Mouse (Mus musculus): ENCODE data around the gene Zfp362.

The Zfp362 gene

GRCm38 (mm10) chr4:128801675-128802465, 4.0 kb downstream of the Zfp362 start:
- DNase-seq (ENCODE audit: low spot score), result peak; percentile 36

- DNase-seq (ENCODE audit: low spot score), result no peak
These were observed 9.1 kb downstream of the Zfp362 start for GRCm38 (mm10) chr4:128796788-128797187.

DNA sequence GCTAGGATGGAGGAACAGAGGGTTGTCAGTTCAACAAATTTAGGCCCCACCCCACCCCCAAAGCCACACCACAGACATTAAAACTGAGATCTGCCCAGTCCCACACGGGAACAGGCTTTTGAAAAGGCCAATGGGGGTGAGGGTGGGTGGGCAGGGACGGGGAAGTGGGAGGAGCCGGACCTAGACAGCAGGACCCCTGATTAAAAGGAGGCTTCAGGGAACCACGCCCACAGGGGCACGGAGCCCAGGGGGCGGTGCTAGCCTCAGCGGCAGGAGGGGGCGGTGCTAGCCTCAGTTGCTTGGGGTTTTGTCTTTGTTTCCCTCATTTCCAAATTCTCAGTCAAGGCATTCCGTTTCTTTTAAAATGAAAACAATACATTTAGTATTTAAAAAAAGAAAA, 10.2 kb downstream of the Zfp362 start:
- no peak for DNase-seq (ENCODE audit: low spot score)

- peak; percentile 40 for DNase-seq (ENCODE audit: low spot score)
These were observed 11.6 kb downstream of the Zfp362 start for GRCm38 (mm10) chr4:128794198-128794597.

DNA sequence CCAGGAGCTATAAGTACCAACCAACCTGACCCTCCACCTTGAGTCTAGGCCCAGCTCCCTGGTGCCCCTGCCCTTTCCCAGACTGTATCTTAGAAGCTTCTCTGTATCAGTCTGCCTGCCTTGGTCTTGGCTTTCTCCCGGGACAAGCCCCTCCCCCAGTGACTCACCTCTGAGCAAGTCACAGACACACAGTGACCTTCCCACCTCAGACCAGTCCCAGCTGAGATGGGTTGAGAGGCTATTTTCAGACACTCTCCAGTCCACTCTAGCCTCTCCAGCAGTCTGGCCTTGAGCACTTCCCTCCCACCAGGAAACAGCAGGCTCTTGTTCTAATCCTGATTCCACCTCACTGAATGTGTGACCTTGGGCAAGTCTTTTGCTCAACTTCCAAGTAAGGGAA, 12.1 kb downstream of the Zfp362 start:
- peak; percentile 73 for DNase-seq (ENCODE audit: low spot score)

DNA sequence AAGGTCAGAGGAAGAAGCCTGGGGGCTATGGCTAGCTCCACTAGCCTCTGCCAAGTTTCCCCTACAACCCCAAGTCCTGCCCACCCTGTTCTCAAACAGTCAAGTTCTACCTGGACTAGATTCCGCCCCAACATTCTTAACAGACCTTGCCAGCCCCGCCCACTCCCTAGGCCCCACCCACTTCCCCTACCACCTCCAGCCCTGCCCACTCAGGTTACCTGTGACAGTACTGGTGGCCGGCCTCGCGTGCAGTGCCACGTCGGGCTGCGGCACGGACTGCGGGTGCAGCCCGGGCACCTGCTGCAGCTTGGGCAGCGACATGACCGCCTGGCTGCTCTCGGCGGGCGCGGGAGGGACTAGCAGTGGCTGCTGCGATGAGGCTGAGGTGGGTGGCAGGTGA, 16.2 kb downstream of the Zfp362 start:
- DNase-seq (ENCODE audit: low spot score), result no peak

DNA sequence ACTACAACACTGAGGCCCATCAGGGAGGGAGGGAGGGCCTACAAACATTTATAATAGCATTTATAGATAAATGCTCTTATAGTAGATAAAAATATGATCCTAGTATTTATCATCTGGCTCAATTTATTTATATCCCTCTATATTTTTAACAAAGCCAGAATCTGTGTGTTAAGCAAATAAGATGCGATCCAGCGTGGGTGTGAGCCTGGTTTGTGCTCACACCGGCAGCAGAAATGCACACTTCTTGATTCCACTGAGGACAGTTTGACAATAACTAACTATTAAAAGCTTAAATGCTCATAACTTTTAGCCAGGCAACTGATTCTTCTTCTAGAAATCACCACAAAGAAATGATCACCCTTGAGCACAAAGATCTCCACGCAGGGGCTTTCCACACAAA, 17.7 kb downstream of the Zfp362 start:
- no peak for DNase-seq (ENCODE audit: low spot score)

- no peak for DNase-seq (ENCODE audit: low spot score)
These were observed 18.6 kb downstream of the Zfp362 start for GRCm38 (mm10) chr4:128787023-128787939.

DNA sequence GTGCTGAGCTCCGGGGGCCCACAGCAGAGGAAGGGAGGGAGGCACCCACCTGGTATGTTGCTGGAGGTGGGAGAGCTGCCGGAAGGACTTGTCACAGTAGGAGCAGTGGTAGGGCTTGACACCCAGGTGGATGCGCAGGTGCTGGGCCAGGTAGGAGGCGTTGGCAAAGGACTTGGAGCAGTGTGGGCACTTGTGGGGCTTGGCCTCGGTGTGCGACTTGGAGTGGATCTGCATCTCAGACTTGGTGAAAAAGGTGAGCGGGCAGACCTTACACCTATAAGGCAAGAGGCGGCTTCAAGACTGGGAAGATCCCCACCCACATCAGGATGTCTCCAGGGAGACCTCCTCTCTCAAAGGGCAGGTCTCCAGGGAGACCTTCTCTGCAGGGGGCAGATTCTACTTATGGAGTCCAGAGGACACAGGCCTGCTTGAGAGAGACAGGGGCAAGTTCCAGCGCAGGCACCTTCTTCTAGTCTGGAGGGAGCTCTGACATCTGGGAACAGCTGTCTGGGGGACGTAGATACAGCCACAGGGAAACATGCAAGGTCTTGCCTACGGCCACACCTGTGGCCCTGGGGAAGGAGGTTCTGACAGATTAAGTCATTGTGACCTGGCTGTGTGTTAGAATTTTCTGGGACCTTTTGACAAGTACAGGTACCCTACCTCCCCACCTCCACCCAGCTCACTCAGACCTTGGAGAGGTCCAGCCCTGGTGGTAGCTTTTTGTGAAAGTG, 19.8 kb downstream of the Zfp362 start:
- no peak for DNase-seq (ENCODE audit: low spot score)

DNA sequence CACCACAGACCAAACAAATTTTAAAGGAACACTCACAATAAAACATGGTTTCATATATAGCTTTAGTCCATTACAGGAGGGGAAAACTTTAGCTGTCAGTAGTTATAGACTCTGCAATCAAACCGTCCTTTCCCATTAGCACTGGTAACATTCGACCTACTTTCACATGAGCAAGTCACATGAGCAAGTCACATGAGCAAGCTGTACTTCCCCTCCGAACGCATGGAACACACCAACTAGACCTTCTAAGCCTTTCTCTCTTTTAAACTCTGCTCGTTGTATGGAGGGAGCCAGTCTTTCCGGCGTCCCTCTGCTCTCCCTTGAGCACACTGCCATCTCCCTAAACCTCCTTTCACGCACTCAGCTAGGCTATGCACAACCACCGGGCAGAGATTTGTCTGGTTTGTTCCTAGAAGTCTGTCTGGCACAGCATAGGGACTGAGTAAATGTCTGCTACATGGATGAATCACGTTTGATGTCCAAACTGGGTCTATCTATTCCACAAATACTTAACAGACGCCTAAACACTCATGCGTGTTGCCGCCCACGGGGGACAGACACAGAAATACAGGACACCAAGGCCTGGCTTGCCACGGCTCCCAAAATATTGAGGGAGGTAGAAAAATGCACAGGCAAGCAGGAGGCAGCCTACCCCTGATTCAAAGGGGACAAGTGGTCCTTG, 20.8 kb downstream of the Zfp362 start:
- DNase-seq (ENCODE audit: low spot score), result no peak

- DNase-seq (ENCODE audit: low spot score), result peak; percentile 55
These were observed 23.2 kb downstream of the Zfp362 start for GRCm38 (mm10) chr4:128782645-128783044.

DNA sequence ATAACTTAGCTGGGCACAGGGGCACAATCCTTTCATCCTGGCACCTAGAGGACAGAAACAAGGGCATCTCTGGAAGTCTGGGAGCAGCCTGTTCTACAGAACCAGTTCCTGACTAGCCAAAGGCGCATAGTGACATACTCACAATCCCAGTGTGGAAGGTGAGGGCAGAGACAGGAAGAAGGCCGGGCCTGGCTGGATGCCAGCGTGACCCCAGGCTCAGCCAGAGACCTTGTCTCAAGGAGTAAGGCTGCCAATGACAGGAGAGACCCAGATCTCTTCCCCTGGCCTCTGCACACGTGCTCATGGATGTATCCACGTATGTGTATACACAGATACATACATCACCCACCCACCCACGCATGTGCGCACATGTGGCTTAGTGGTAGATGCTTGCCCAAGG, 23.8 kb downstream of the Zfp362 start:
- peak; percentile 29 for DNase-seq (ENCODE audit: low spot score)

GRCm38 (mm10) chr4:128777593-128777992, 28.3 kb downstream of the Zfp362 start:
- DNase-seq (ENCODE audit: low spot score), result no peak

DNA sequence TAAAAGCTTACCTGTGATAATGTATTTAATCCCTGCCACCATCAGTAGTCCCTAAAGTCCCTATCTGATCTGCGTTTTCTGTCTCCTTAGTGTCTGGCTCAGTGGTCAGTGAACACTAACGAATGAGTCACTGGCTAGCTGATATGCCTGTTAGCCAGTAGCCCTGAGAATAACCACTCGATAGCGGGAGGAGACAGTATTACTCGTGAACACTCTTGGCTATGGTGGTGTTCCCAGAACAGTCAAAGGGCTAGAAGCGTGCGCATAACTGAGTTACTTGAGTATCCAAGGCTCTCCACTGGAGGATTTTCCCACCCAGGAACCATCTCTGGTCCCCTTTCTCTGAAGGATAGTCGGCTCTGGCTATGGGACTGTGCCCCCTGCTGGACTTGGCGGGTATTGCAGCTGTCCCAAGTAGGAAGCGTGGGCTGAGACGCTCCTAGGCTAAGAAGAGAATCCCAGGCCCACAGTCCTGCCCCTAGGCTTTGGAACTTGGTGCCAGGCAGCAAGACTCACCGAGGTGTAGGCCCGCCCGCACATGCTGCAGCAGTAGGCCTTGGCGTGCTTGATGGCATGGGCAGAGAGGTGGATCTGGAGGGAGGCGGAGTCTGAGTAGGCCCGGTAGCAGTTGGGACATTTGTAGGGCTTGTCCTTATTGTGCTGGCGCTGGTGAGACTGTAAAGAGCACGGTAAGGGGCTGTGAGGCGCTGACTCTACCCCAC, 29.1 kb downstream of the Zfp362 start:
- DNase-seq (ENCODE audit: low spot score), result peak; percentile 87

GRCm38 (mm10) chr4:128774467-128774866, 31.4 kb downstream of the Zfp362 start:
- peak; percentile 46 for DNase-seq (ENCODE audit: low spot score)

DNA sequence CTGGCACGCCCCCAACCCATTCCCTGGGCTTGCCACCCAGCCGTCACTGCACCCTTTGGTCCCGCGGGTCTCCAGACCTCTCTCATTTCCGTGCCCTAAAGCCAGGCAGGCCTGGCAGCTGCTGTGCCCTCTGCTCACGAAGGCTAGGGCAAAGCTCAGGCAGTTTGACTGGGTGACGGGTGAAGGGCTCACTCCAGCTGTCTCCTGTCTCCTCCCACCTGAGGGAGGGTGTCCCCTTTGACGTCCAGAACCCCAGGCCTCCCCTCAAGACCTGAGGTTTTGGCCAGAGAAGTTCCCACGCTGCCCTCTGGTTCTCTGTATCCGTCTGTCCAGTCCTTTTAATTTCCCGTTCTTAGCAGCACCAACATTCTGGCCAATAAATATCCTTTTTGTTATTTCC, 32.0 kb downstream of the Zfp362 start:
- no peak for DNase-seq (ENCODE audit: low spot score)

- DNase-seq (ENCODE audit: low spot score), result no peak
These were observed 35.1 kb downstream of the Zfp362 start for GRCm38 (mm10) chr4:128770698-128771097.

- DNase-seq (ENCODE audit: low spot score), result no peak
These were observed 36.1 kb downstream of the Zfp362 start for GRCm38 (mm10) chr4:128769569-128770355.

GRCm38 (mm10) chr4:128768120-128768519, 37.7 kb downstream of the Zfp362 start:
- no peak for DNase-seq (ENCODE audit: low spot score)

DNA sequence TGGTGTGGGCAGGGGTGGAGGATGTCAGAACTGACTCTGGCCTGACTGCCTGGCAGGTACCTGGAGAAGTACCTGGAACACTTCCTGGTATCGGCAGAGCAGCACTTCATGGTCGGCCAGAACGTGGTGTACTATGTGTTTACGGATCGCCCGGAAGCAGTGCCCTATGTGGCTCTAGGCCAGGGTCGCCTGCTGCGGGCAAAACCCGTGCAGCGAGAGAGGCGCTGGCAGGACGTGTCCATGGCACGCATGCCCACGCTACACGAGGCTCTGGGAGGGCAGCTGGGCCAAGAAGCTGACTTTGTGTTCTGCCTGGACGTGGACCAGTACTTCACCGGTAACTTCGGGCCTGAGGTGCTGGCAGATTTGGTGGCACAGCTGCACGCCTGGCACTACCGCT, 38.9 kb downstream of the Zfp362 start:
- DNase-seq (ENCODE audit: low spot score), result no peak

Data from MN1 (cell line).